Mouse (Mus musculus) splenic B cell, adult 2 months (primary cell): ENCODE measurements around the gene Tubgcp6.
A peak's percentile ranks its signal among the peaks of the same experiment; 100 is the strongest.

Source experiments
- DNase-seq: peaks from one replicate; pipeline ENCODE4 v3.0.0-alpha.2; 2011; ENCODE audit warnings: low read depth, low spot score
- H3K27me3 ChIP-seq: 2 replicates; pipeline ENCODE4 v1.6.1; 2012; ENCODE audit warnings: mild to moderate bottlenecking, low read length, moderate library complexity, mixed read lengths; ENCODE audit not compliant: control insufficient read depth, poor library complexity, insufficient read depth, severe bottlenecking
- H3K36me3 ChIP-seq: 2 replicates; pipeline ENCODE4 v1.6.1; 2012; ENCODE audit warnings: mild to moderate bottlenecking, low read length, moderate library complexity, mixed read lengths; ENCODE audit not compliant: control insufficient read depth, poor library complexity, insufficient read depth, severe bottlenecking

The Tubgcp6 gene

GRCm38 (mm10) chr15:89074613-89075477 lies 48.1 kb downstream of the Tubgcp6 start, which contains the start of gene Trabd:
Gene Trabd (plus strand): TSS chr15:89075124.
- Histone ChIP-seq H3K36me3 (peaks cover 2% of the 10 kb centered on the region; the same call in 1 of the 2 replicates), H3K27me3 (no peaks in the 10 kb centered on the region)
- DNase-seq, result no peak

- Histone ChIP-seq H3K36me3 (no peaks in the 10 kb centered on the region), H3K27me3 (no peaks in the 10 kb centered on the region)
- DNase-seq, result no peak
These were observed 48.8 kb downstream of the Tubgcp6 start for GRCm38 (mm10) chr15:89073993-89074603.

- Histone ChIP-seq H3K27me3 (no peaks in the 10 kb centered on the region; the same call in 1 of the 2 replicates), H3K36me3 (no peaks in the 10 kb centered on the region)
- DNase-seq, result no peak
These were observed 52.3 kb downstream of the Tubgcp6 start for GRCm38 (mm10) chr15:89070606-89071005.

- DNase-seq, result no peak
- Histone ChIP-seq H3K36me3 (no peaks in the 10 kb centered on the region), H3K27me3 (no peaks in the 10 kb centered on the region; the same call in 1 of the 2 replicates)
These were observed 53.5 kb downstream of the Tubgcp6 start for GRCm38 (mm10) chr15:89069336-89069840.

- DNase-seq, result no peak
- H3K36me3 ChIP-seq, result no peaks in the 10 kb centered on the region
- no peaks in the 10 kb centered on the region; the same call in 1 of the 2 replicates for H3K27me3 ChIP-seq
These were observed 54.7 kb downstream of the Tubgcp6 start for GRCm38 (mm10) chr15:89068226-89068625.

- no peaks in the 10 kb centered on the region for H3K36me3 ChIP-seq
- peak; percentile 30 for DNase-seq
- no peaks in the 10 kb centered on the region; the same call in 1 of the 2 replicates for H3K27me3 ChIP-seq
These were observed 55.3 kb downstream of the Tubgcp6 start for GRCm38 (mm10) chr15:89067609-89068008.

GRCm38 (mm10) chr15:89064891-89065290 lies 58.0 kb downstream of the Tubgcp6 start:
- DNase-seq, result no peak
- Histone ChIP-seq H3K36me3 (no peaks in the 10 kb centered on the region), H3K27me3 (no peaks in the 10 kb centered on the region; the same call in 1 of the 2 replicates)

- no peak for DNase-seq
- Histone ChIP-seq H3K27me3 (peaks cover under 1% of the 10 kb centered on the region), H3K36me3 (no peaks in the 10 kb centered on the region)
These were observed 59.4 kb downstream of the Tubgcp6 start for GRCm38 (mm10) chr15:89063536-89063935.

- DNase-seq, result no peak
- peaks cover 2% of the 10 kb centered on the region for H3K27me3 ChIP-seq
- H3K36me3 ChIP-seq, result no peaks in the 10 kb centered on the region
These were observed 59.9 kb downstream of the Tubgcp6 start for GRCm38 (mm10) chr15:89063001-89063400.

GRCm38 (mm10) chr15:89062518-89062910 lies 60.4 kb downstream of the Tubgcp6 start:
- Histone ChIP-seq H3K27me3 (peaks cover 2% of the 10 kb centered on the region), H3K36me3 (no peaks in the 10 kb centered on the region)
- no peak for DNase-seq

GRCm38 (mm10) chr15:89061761-89062517 lies 61.0 kb downstream of the Tubgcp6 start:
- no peaks in the 10 kb centered on the region for H3K36me3 ChIP-seq
- no peak for DNase-seq
- H3K27me3 ChIP-seq, result peaks cover 2% of the 10 kb centered on the region

- Histone ChIP-seq H3K36me3 (no peaks in the 10 kb centered on the region), H3K27me3 (peaks cover 2% of the 10 kb centered on the region)
- DNase-seq, result no peak
These were observed 62.0 kb downstream of the Tubgcp6 start for GRCm38 (mm10) chr15:89060811-89061460.

GRCm38 (mm10) chr15:89060032-89060681 lies 62.8 kb downstream of the Tubgcp6 start:
- Histone ChIP-seq H3K36me3 (no peaks in the 10 kb centered on the region), H3K27me3 (peaks cover 2% of the 10 kb centered on the region)
- DNase-seq, result no peak
